Mouse (Mus musculus) lung, embryonic 14.5 days (tissue): ENCODE data around the gene Rps6kl1. TPM values are rescaled to one million over a fixed set of nuclear protein-coding genes. Genes with fewer than 3 reads are reported as not detected.

ENCODE experiments used
- ATAC-seq: fragments of 200-750 bp; cut with Nextera tagmentation; 2 replicates; pipeline ENCODE4 v1.8.0; 2017; ENCODE audit warnings: mild to moderate bottlenecking, moderate TSS enrichment, moderate library complexity; ENCODE audit not compliant: insufficient read depth
- DNase-seq: peaks from one replicate; pipeline ENCODE4 v3.0.0-alpha.2; 2015
- H3K27ac ChIP-seq: fragments of 300-500 bp; sonication (generic); 2 replicates; pipeline ENCODE4 v1.5.1; 2014; ENCODE audit warnings: low read depth, mild to moderate bottlenecking, moderate library complexity
- H3K27me3 ChIP-seq: fragments of 300-500 bp; sonication (generic); 2 replicates; pipeline ENCODE4 v1.6.1; 2014; ENCODE audit warnings: low read length, control low read depth; ENCODE audit not compliant: insufficient read depth
- H3K36me3 ChIP-seq: fragments of 300-500 bp; sonication (generic); 2 replicates; pipeline ENCODE4 v1.6.1; 2014; ENCODE audit warnings: control low read depth; ENCODE audit not compliant: insufficient read depth
- H3K4me1 ChIP-seq: fragments of 300-500 bp; sonication (generic); 2 replicates; pipeline ENCODE4 v1.6.1; 2014; ENCODE audit warnings: antibody characterized with exemption, control low read depth; ENCODE audit not compliant: insufficient read depth
- H3K4me2 ChIP-seq: fragments of 300-500 bp; sonication (generic); 2 replicates; pipeline ENCODE4 v1.6.1; 2014; ENCODE audit warnings: mild to moderate bottlenecking
- H3K4me3 ChIP-seq: fragments of 300-500 bp; sonication (generic); 2 replicates; pipeline ENCODE4 v1.5.1; 2014; ENCODE audit warnings: low read depth, low read length
- H3K9ac ChIP-seq: fragments of 300-500 bp; sonication (generic); 2 replicates; pipeline ENCODE4 v1.6.1; 2014
- H3K9me3 ChIP-seq: fragments of 300-500 bp; sonication (generic); 2 replicates; pipeline ENCODE4 v1.6.1; 2016; ENCODE audit warnings: low read depth, low read length, control low read depth
- CTCF ChIP-seq: IDR thresholded peaks from 2 replicates; pipeline ENCODE4 v1.5.1; 2016; ENCODE audit warnings: antibody characterized with exemption, low read depth
- WGBS: fragments of 180-500 bp; shearing (Covaris S2); extraction: QIAGEN DNeasy Blood & Tissue Kit; methylation state at CpG from one replicate; pipeline ENCODE4 v1.1.7; 2014; 5-methylcytosine and 5-hydroxymethylcytosine counted together
- polyA plus RNA-seq: library from polyadenylated mRNA; unstranded; fragments of >200 nt; fragmentation: Nextera tagmentation; extraction: Ambion mirVana; gene quantifications from 2 replicates; pipeline ENCODE4 v1.2.1, GENCODE M21; 2014

Gene Rps6kl1
- polyA plus RNA-seq, 1 experiment from 2014 or later: 1.0 TPM

- ATAC-seq (no peak), DNase-seq (no peak)
- Histone ChIP-seq H3K27me3 (no peaks in the 10 kb centered on the region), H3K4me1 (no peaks in the 10 kb centered on the region), H3K9me3 (no peaks in the 10 kb centered on the region), H3K4me2 (no peak overlapping the region), H3K27ac (no peak overlapping the region), H3K36me3 (peaks cover 83% of the 10 kb centered on the region), H3K9ac (no peak overlapping the region), H3K4me3 (no peak overlapping the region)
- 87% methylated on average over 6 of the region's 6 CpGs for WGBS
- no peak for TF ChIP-seq CTCF
Measured at GRCm38 (mm10) chr12:85131361-85131760, 19.7 kb downstream of the Rps6kl1 start.

GRCm38 (mm10) chr12:85129426-85129978 is 21.6 kb downstream of the Rps6kl1 start:
- no peak overlapping the region for H3K9ac ChIP-seq
- H3K36me3 ChIP-seq: peaks cover 89% of the 10 kb centered on the region
- H3K4me1 ChIP-seq: no peaks in the 10 kb centered on the region
- TF ChIP-seq CTCF: no peak
- no peak overlapping the region for H3K27ac ChIP-seq
- ATAC-seq (no peak), DNase-seq (no peak)
- H3K27me3 ChIP-seq: no peaks in the 10 kb centered on the region
- no peaks in the 10 kb centered on the region for H3K9me3 ChIP-seq
- H3K4me3 ChIP-seq: no peak overlapping the region
- no peak overlapping the region for H3K4me2 ChIP-seq
- 91% methylated on average over 9 of the region's 9 CpGs for WGBS

- no peaks in the 10 kb centered on the region for H3K27me3 ChIP-seq
- no peak overlapping the region for H3K9ac ChIP-seq
- H3K27ac ChIP-seq: no peak overlapping the region
- H3K4me2 ChIP-seq: no peak overlapping the region
- no peak for TF ChIP-seq CTCF
- 85% methylated on average over 8 of the region's 8 CpGs for WGBS
- H3K4me3 ChIP-seq: no peak overlapping the region
- no peak for ATAC-seq
- no peaks in the 10 kb centered on the region for H3K4me1 ChIP-seq
- H3K9me3 ChIP-seq: no peaks in the 10 kb centered on the region
- DNase-seq: no peak
- peaks cover 89% of the 10 kb centered on the region for H3K36me3 ChIP-seq
Measured at GRCm38 (mm10) chr12:85126986-85127603, 24.0 kb downstream of the Rps6kl1 start.

- DNase-seq: no peak
- Histone ChIP-seq H3K9me3 (no peaks in the 10 kb centered on the region), H3K4me3 (no peak overlapping the region), H3K27me3 (no peaks in the 10 kb centered on the region), H3K4me2 (no peak overlapping the region), H3K4me1 (no peaks in the 10 kb centered on the region), H3K27ac (no peak overlapping the region), H3K9ac (no peak overlapping the region), H3K36me3 (peaks cover 88% of the 10 kb centered on the region)
- 94% methylated on average over 5 of the region's 5 CpGs for WGBS
- no peak for TF ChIP-seq CTCF
- no peak for ATAC-seq
Measured at GRCm38 (mm10) chr12:85124751-85125150, 26.3 kb downstream of the Rps6kl1 start.

- Histone ChIP-seq H3K27ac (no peak overlapping the region), H3K9ac (no peak overlapping the region), H3K9me3 (no peaks in the 10 kb centered on the region), H3K4me3 (no peak overlapping the region), H3K4me1 (no peaks in the 10 kb centered on the region), H3K27me3 (no peaks in the 10 kb centered on the region), H3K36me3 (peaks cover 90% of the 10 kb centered on the region), H3K4me2 (no peak overlapping the region)
- WGBS: 92% methylated on average over 11 of the region's 11 CpGs
- DNase-seq (no peak), ATAC-seq (no peak)
- no peak for TF ChIP-seq CTCF
Measured at GRCm38 (mm10) chr12:85123645-85124044, 27.4 kb downstream of the Rps6kl1 start.

- Histone ChIP-seq H3K27me3 (no peaks in the 10 kb centered on the region), H3K9ac (no peak overlapping the region), H3K4me3 (no peak overlapping the region), H3K4me2 (no peak overlapping the region), H3K9me3 (no peaks in the 10 kb centered on the region), H3K27ac (0 out of 2 replicates have a peak overlapping the region, but pooled peaks have one; percentile 1), H3K4me1 (no peaks in the 10 kb centered on the region), H3K36me3 (peaks cover 90% of the 10 kb centered on the region)
- 95% methylated on average over 9 of the region's 9 CpGs for WGBS
- ATAC-seq: no peak
- no peak for DNase-seq
- no peak for TF ChIP-seq CTCF
Measured at GRCm38 (mm10) chr12:85123108-85123530, 27.9 kb downstream of the Rps6kl1 start.

GRCm38 (mm10) chr12:85121806-85122459 is 29.1 kb downstream of the Rps6kl1 start:
- WGBS: 90% methylated on average over 9 of the region's 9 CpGs
- DNase-seq (no peak), ATAC-seq (no peak)
- Histone ChIP-seq H3K4me2 (no peak overlapping the region), H3K4me1 (no peaks in the 10 kb centered on the region), H3K9ac (no peak overlapping the region), H3K36me3 (peaks cover 85% of the 10 kb centered on the region), H3K27me3 (no peaks in the 10 kb centered on the region), H3K4me3 (no peak overlapping the region), H3K27ac (no peak overlapping the region), H3K9me3 (no peaks in the 10 kb centered on the region)
- no peak for TF ChIP-seq CTCF
